Mouse (Mus musculus) embryonic facial prominence, embryonic 11.5 days (tissue): ENCODE measurements around the gene AI597479. TPM values are rescaled to one million over a fixed set of nuclear protein-coding genes. Genes with fewer than 3 reads are reported as not detected.

Source experiments
- ATAC-seq: fragments of 200-750 bp; cut with Nextera tagmentation; replicated peaks from 2 replicates; pipeline ENCODE4 v1.8.0; 2017; ENCODE audit warnings: low read depth; ENCODE audit not compliant: insufficient number of reproducible peaks, low FRiP score, low TSS enrichment
- DNase-seq: peaks from one replicate; pipeline ENCODE4 v3.0.0-alpha.2; 2015; ENCODE audit warnings: low spot score
- H3K27ac ChIP-seq: fragments of 300-500 bp; sonication (generic); replicated peaks from 2 replicates; pipeline ENCODE4 v1.5.1; 2014; ENCODE audit warnings: mild to moderate bottlenecking, low read depth, low read length, control low read depth
- H3K27me3 ChIP-seq: fragments of 300-500 bp; sonication (generic); 2 replicates; pipeline ENCODE4 v1.6.1; 2014; ENCODE audit warnings: mild to moderate bottlenecking, low read length, moderate library complexity, mixed read lengths; ENCODE audit not compliant: control insufficient read depth, insufficient read depth
- H3K36me3 ChIP-seq: fragments of 300-500 bp; sonication (generic); replicated peaks from 2 replicates; pipeline ENCODE4 v1.6.1; 2014; ENCODE audit warnings: low read depth, mild to moderate bottlenecking, low read length, moderate library complexity, mixed read lengths; ENCODE audit not compliant: control insufficient read depth, insufficient read depth
- H3K4me1 ChIP-seq: fragments of 300-500 bp; sonication (generic); 2 replicates; pipeline ENCODE4 v1.6.1; 2014; ENCODE audit warnings: low read length, mixed read lengths; ENCODE audit not compliant: control insufficient read depth, insufficient read depth
- H3K4me2 ChIP-seq: fragments of 300-500 bp; sonication (generic); 2 replicates; pipeline ENCODE4 v1.6.1; 2014; ENCODE audit warnings: low read depth, mild to moderate bottlenecking, control low read depth, low read length, moderate library complexity
- H3K4me3 ChIP-seq: fragments of 300-500 bp; sonication (generic); 2 replicates; pipeline ENCODE4 v1.5.1; 2014; ENCODE audit warnings: low read depth, low read length, control low read depth
- H3K9ac ChIP-seq: fragments of 300-500 bp; sonication (generic); replicated peaks from 2 replicates; pipeline ENCODE4 v1.6.1; 2014; ENCODE audit warnings: mild to moderate bottlenecking, control low read depth, low read length
- H3K9me3 ChIP-seq: fragments of 300-500 bp; sonication (generic); replicated peaks from 2 replicates; pipeline ENCODE4 v1.6.1; 2016; ENCODE audit warnings: mild to moderate bottlenecking, low read length, inconsistent platforms, mixed read lengths; ENCODE audit not compliant: control insufficient read depth
- WGBS: fragments of 180-500 bp; shearing (Covaris S2); extraction: QIAGEN DNeasy Blood & Tissue Kit; methylation state at CpG from one replicate; pipeline ENCODE4 v1.1.7; 2014; 5-methylcytosine and 5-hydroxymethylcytosine counted together
- polyA plus RNA-seq: library from polyadenylated mRNA; unstranded; fragments of >200 nt; fragmentation: Nextera tagmentation; extraction: Ambion mirVana; gene quantifications from 2 replicates; pipeline ENCODE4 v1.2.1, GENCODE M21; 2014

Gene AI597479
- polyA plus RNA-seq, 1 experiment from 2014 or later, result 44.4 TPM

GRCm38 (mm10) chr1:43074791-43075190 is 23.7 kb upstream of the AI597479 start:
- DNase-seq, result no peak
- Histone ChIP-seq H3K4me1 (no peaks in the 10 kb centered on the region), H3K9ac (no peak overlapping the region), H3K27ac (no peak overlapping the region), H3K36me3 (no peaks in the 10 kb centered on the region), H3K9me3 (no peaks in the 10 kb centered on the region), H3K4me3 (no peak overlapping the region), H3K4me2 (no peak overlapping the region), H3K27me3 (no peaks in the 10 kb centered on the region)
- no peak for ATAC-seq
- 85% methylated on average over 2 of the region's 2 CpGs for WGBS

- Histone ChIP-seq H3K4me3 (no peak overlapping the region), H3K36me3 (no peaks in the 10 kb centered on the region), H3K27ac (no peak overlapping the region), H3K4me1 (no peaks in the 10 kb centered on the region), H3K27me3 (no peaks in the 10 kb centered on the region), H3K9ac (no peak overlapping the region), H3K9me3 (no peaks in the 10 kb centered on the region), H3K4me2 (no peak overlapping the region)
- no peak for ATAC-seq
- WGBS, result 85% methylated on average over 2 of the region's 2 CpGs
- no peak for DNase-seq
These were observed 20.4 kb upstream of the AI597479 start for GRCm38 (mm10) chr1:43078124-43078523.

- H3K9me3 ChIP-seq, result no peaks in the 10 kb centered on the region
- DNase-seq (no peak), ATAC-seq (no peak)
- H3K9ac ChIP-seq, result no peak overlapping the region
- WGBS, result 82% methylated on average over 5 of the region's 5 CpGs
- H3K4me3 ChIP-seq, result no peak overlapping the region
- no peak overlapping the region for H3K4me2 ChIP-seq
- no peak overlapping the region for H3K27ac ChIP-seq
- no peaks in the 10 kb centered on the region for H3K4me1 ChIP-seq
- no peaks in the 10 kb centered on the region for H3K36me3 ChIP-seq
- no peaks in the 10 kb centered on the region for H3K27me3 ChIP-seq
These were observed 15.6 kb upstream of the AI597479 start for GRCm38 (mm10) chr1:43082946-43083345.

GRCm38 (mm10) chr1:43090418-43090817 is 8.1 kb upstream of the AI597479 start:
- Histone ChIP-seq H3K9ac (no peak overlapping the region), H3K9me3 (no peaks in the 10 kb centered on the region), H3K27me3 (no peaks in the 10 kb centered on the region), H3K27ac (no peak overlapping the region), H3K4me2 (no peak overlapping the region), H3K36me3 (no peaks in the 10 kb centered on the region), H3K4me1 (no peaks in the 10 kb centered on the region), H3K4me3 (no peak overlapping the region)
- DNase-seq (no peak), ATAC-seq (no peak)
- 79% methylated on average over 1 of the region's 1 CpGs for WGBS

GRCm38 (mm10) chr1:43091306-43092055 is 7.0 kb upstream of the AI597479 start:
- peak overlapping the region; percentile 77 for H3K4me2 ChIP-seq
- 48% methylated on average over 13 of the region's 13 CpGs for WGBS
- peak overlapping the region; percentile 68 for H3K4me3 ChIP-seq
- no peaks in the 10 kb centered on the region for H3K4me1 ChIP-seq
- H3K27me3 ChIP-seq, result no peaks in the 10 kb centered on the region
- DNase-seq (no peak), ATAC-seq (peak; percentile 20; the same call in 1 of the 2 replicates)
- no peaks in the 10 kb centered on the region for H3K9me3 ChIP-seq
- H3K36me3 ChIP-seq, result no peaks in the 10 kb centered on the region
- no peak overlapping the region for H3K27ac ChIP-seq
- H3K9ac ChIP-seq, result peak overlapping the region; percentile 87

GRCm38 (mm10) chr1:43092056-43093015 is 6.2 kb upstream of the AI597479 start:
- H3K4me3 ChIP-seq, result peak overlapping the region; percentile 68
- no peaks in the 10 kb centered on the region for H3K36me3 ChIP-seq
- WGBS, result under 1% methylated on average over 92 of the region's 102 CpGs
- no peaks in the 10 kb centered on the region for H3K4me1 ChIP-seq
- peak overlapping the region; percentile 87 for H3K9ac ChIP-seq
- ATAC-seq (peak; percentile 59), DNase-seq (peak; percentile 68)
- peak overlapping the region; percentile 52; the same call in 1 of the 2 replicates for H3K27ac ChIP-seq
- no peaks in the 10 kb centered on the region for H3K9me3 ChIP-seq
- peak overlapping the region; percentile 77 for H3K4me2 ChIP-seq
- H3K27me3 ChIP-seq, result no peaks in the 10 kb centered on the region

GRCm38 (mm10) chr1:43094206-43094605 is 4.3 kb upstream of the AI597479 start:
- Histone ChIP-seq H3K4me3 (no peak overlapping the region), H3K9me3 (no peaks in the 10 kb centered on the region), H3K4me2 (no peak overlapping the region), H3K27me3 (no peaks in the 10 kb centered on the region), H3K27ac (no peak overlapping the region), H3K36me3 (no peaks in the 10 kb centered on the region), H3K9ac (no peak overlapping the region), H3K4me1 (no peaks in the 10 kb centered on the region)
- ATAC-seq, result no peak
- 91% methylated on average over 2 of the region's 2 CpGs for WGBS
- no peak for DNase-seq

GRCm38 (mm10) chr1:43108729-43109128 is 10.2 kb downstream of the AI597479 start:
- no peak overlapping the region for H3K4me3 ChIP-seq
- WGBS, result 80% methylated on average over 2 of the region's 2 CpGs
- H3K27me3 ChIP-seq, result no peaks in the 10 kb centered on the region
- H3K4me1 ChIP-seq, result no peaks in the 10 kb centered on the region
- no peak overlapping the region for H3K27ac ChIP-seq
- H3K9me3 ChIP-seq, result no peaks in the 10 kb centered on the region
- DNase-seq (no peak), ATAC-seq (no peak)
- no peaks in the 10 kb centered on the region; the same call in none of the 2 replicates for H3K36me3 ChIP-seq
- H3K9ac ChIP-seq, result no peak overlapping the region
- H3K4me2 ChIP-seq, result no peak overlapping the region
